Mouse (Mus musculus): ENCODE results near the gene Arl4d. TPM values are rescaled to one million over a fixed set of nuclear protein-coding genes. Genes with fewer than 3 reads are reported as not detected.

Arl4d gene
- polyA plus RNA-seq, 1 experiment = 10.2 TPM

DNA sequence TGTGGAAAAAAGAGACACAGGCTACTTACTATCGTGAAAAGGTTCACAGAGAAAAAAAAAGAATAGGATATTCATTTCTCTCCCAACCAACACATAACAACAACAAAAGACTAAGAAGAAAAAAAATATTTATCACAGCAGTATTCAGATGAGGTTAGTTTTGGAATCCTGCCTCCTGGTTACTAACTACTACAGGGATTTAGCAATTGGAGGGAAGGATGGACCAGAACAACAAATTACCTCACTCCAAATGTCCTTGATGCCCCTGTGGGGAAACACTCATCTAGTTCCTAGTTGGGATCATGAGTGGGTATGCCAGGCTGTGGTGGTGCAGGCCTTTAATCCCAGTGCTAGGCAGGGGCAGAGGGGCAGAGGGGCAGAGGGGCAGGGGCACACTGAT lies 34.2 kb downstream of the Arl4d start:
- TF ChIP-seq CTCF (IDR thresholded peaks at IDR 0.05; ENCODE audit: control insufficient read depth, insufficient read depth, insufficient replicate concordance, low read depth, low read length) (no peak), POLR2A (IDR thresholded peaks at IDR 0.05; ENCODE audit: control insufficient read depth, low read depth, low read length) (no peak)
- Histone ChIP-seq H3K36me3 (ENCODE audit: control insufficient read depth, insufficient read depth, low read length) (no peaks in the 10 kb centered on the region), H3K4me1 (ENCODE audit: control insufficient read depth, insufficient read depth, low read length) (peaks cover 6% of the 10 kb centered on the region; the same call in 1 of the 2 replicates), H3K27me3 (ENCODE audit: control insufficient read depth, insufficient read depth, low read length) (no peaks in the 10 kb centered on the region), H3K4me3 (ENCODE audit: control insufficient read depth, low read depth, low read length) (no peak overlapping the region), H3K27ac (ENCODE audit: control insufficient read depth, insufficient read depth, low read depth, low read length) (no peak overlapping the region)

- no peaks in the 10 kb centered on the region for H3K27me3 ChIP-seq (ENCODE audit: control insufficient read depth, insufficient read depth, low read length)
- peaks cover 6% of the 10 kb centered on the region; the same call in 1 of the 2 replicates for H3K4me1 ChIP-seq (ENCODE audit: control insufficient read depth, insufficient read depth, low read length)
- H3K4me3 ChIP-seq (ENCODE audit: control insufficient read depth, low read depth, low read length) = no peak overlapping the region
- TF ChIP-seq CTCF (IDR thresholded peaks at IDR 0.05; ENCODE audit: control insufficient read depth, insufficient read depth, insufficient replicate concordance, low read depth, low read length) = no peak
- no peak for TF ChIP-seq POLR2A (IDR thresholded peaks at IDR 0.05; ENCODE audit: control insufficient read depth, low read depth, low read length)
- peak overlapping the region; percentile 2 for H3K27ac ChIP-seq (ENCODE audit: control insufficient read depth, insufficient read depth, low read depth, low read length)
- no peaks in the 10 kb centered on the region for H3K36me3 ChIP-seq (ENCODE audit: control insufficient read depth, insufficient read depth, low read length)
These were observed 34.6 kb downstream of the Arl4d start for GRCm38 (mm10) chr11:101699991-101700390.

GRCm38 (mm10) chr11:101700446-101700845 lies 35.1 kb downstream of the Arl4d start:
- TF ChIP-seq POLR2A (IDR thresholded peaks at IDR 0.05; ENCODE audit: control insufficient read depth, low read depth, low read length) (no peak), CTCF (IDR thresholded peaks at IDR 0.05; ENCODE audit: control insufficient read depth, insufficient read depth, insufficient replicate concordance, low read depth, low read length) (no peak)
- peaks cover 6% of the 10 kb centered on the region; the same call in 1 of the 2 replicates for H3K4me1 ChIP-seq (ENCODE audit: control insufficient read depth, insufficient read depth, low read length)
- no peaks in the 10 kb centered on the region for H3K27me3 ChIP-seq (ENCODE audit: control insufficient read depth, insufficient read depth, low read length)
- no peaks in the 10 kb centered on the region for H3K36me3 ChIP-seq (ENCODE audit: control insufficient read depth, insufficient read depth, low read length)
- peak overlapping the region; percentile 59 for H3K27ac ChIP-seq (ENCODE audit: control insufficient read depth, insufficient read depth, low read depth, low read length)
- no peak overlapping the region for H3K4me3 ChIP-seq (ENCODE audit: control insufficient read depth, low read depth, low read length)

- Histone ChIP-seq H3K4me1 (ENCODE audit: control insufficient read depth, insufficient read depth, low read length) (peaks cover 2% of the 10 kb centered on the region; the same call in 1 of the 2 replicates), H3K4me3 (ENCODE audit: control insufficient read depth, low read depth, low read length) (no peak overlapping the region), H3K27me3 (ENCODE audit: control insufficient read depth, insufficient read depth, low read length) (no peaks in the 10 kb centered on the region), H3K36me3 (ENCODE audit: control insufficient read depth, insufficient read depth, low read length) (no peaks in the 10 kb centered on the region), H3K27ac (ENCODE audit: control insufficient read depth, insufficient read depth, low read depth, low read length) (no peak overlapping the region)
- TF ChIP-seq POLR2A (IDR thresholded peaks at IDR 0.05; ENCODE audit: control insufficient read depth, low read depth, low read length) (no peak), CTCF (IDR thresholded peaks at IDR 0.05; ENCODE audit: control insufficient read depth, insufficient read depth, insufficient replicate concordance, low read depth, low read length) (no peak)
These were observed 38.7 kb downstream of the Arl4d start for GRCm38 (mm10) chr11:101704081-101704480.

DNA sequence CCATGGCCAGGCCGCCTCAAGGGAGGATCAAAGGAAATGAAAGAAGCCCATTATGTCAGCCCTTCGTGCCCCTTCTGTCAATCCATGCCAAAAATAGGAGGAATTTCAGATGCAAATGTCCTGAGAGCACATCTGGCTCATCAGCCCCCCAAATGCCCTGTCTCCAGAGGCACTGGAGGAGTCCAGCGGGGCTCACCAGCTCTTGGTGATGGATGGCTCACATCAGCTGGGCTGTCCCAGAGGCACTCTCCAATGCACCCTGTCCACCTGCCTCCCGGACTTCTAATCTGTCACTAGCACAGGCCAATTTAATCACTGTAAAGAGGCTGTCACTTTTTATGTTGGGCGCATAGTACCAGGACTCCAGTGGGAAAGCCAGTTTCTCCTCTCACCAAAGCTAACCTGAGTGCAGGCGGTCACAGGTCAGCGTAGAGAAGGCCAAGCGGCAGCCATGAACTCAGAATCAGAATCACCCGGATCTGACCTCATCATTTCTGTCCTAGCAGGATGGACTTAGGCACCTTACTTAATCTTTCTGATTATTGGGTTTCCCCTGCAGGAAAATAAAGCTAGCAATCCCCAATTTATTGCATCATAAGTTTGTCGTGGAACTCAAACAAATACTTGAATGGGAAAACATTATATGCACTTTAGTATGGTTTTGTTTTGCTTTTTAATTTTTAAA lies 41.6 kb downstream of the Arl4d start:
- H3K36me3 ChIP-seq (ENCODE audit: control insufficient read depth, insufficient read depth, low read length) = no peaks in the 10 kb centered on the region
- no peaks in the 10 kb centered on the region for H3K4me1 ChIP-seq (ENCODE audit: control insufficient read depth, insufficient read depth, low read length)
- no peak for TF ChIP-seq CTCF (IDR thresholded peaks at IDR 0.05; ENCODE audit: control insufficient read depth, insufficient read depth, insufficient replicate concordance, low read depth, low read length)
- no peak for TF ChIP-seq POLR2A (IDR thresholded peaks at IDR 0.05; ENCODE audit: control insufficient read depth, low read depth, low read length)
- H3K4me3 ChIP-seq (ENCODE audit: control insufficient read depth, low read depth, low read length) = no peak overlapping the region
- no peaks in the 10 kb centered on the region for H3K27me3 ChIP-seq (ENCODE audit: control insufficient read depth, insufficient read depth, low read length)
- H3K27ac ChIP-seq (ENCODE audit: control insufficient read depth, insufficient read depth, low read depth, low read length) = no peak overlapping the region

GRCm38 (mm10) chr11:101708482-101708881 lies 43.1 kb downstream of the Arl4d start:
- H3K27me3 ChIP-seq (ENCODE audit: control insufficient read depth, insufficient read depth, low read length) = no peaks in the 10 kb centered on the region
- no peaks in the 10 kb centered on the region for H3K36me3 ChIP-seq (ENCODE audit: control insufficient read depth, insufficient read depth, low read length)
- no peaks in the 10 kb centered on the region for H3K4me1 ChIP-seq (ENCODE audit: control insufficient read depth, insufficient read depth, low read length)
- H3K27ac ChIP-seq (ENCODE audit: control insufficient read depth, insufficient read depth, low read depth, low read length) = no peak overlapping the region
- no peak overlapping the region for H3K4me3 ChIP-seq (ENCODE audit: control insufficient read depth, low read depth, low read length)
- no peak for TF ChIP-seq POLR2A (IDR thresholded peaks at IDR 0.05; ENCODE audit: control insufficient read depth, low read depth, low read length)
- no peak for TF ChIP-seq CTCF (IDR thresholded peaks at IDR 0.05; ENCODE audit: control insufficient read depth, insufficient read depth, insufficient replicate concordance, low read depth, low read length)

GRCm38 (mm10) chr11:101712811-101713210 lies 47.5 kb downstream of the Arl4d start:
- Histone ChIP-seq H3K4me3 (ENCODE audit: control insufficient read depth, low read depth, low read length) (no peak overlapping the region), H3K36me3 (ENCODE audit: control insufficient read depth, insufficient read depth, low read length) (no peaks in the 10 kb centered on the region), H3K27me3 (ENCODE audit: control insufficient read depth, insufficient read depth, low read length) (no peaks in the 10 kb centered on the region), H3K4me1 (ENCODE audit: control insufficient read depth, insufficient read depth, low read length) (no peaks in the 10 kb centered on the region), H3K27ac (ENCODE audit: control insufficient read depth, insufficient read depth, low read depth, low read length) (no peak overlapping the region)
- TF ChIP-seq POLR2A (IDR thresholded peaks at IDR 0.05; ENCODE audit: control insufficient read depth, low read depth, low read length) = no peak
- TF ChIP-seq CTCF (IDR thresholded peaks at IDR 0.05; ENCODE audit: control insufficient read depth, insufficient read depth, insufficient replicate concordance, low read depth, low read length) = no peak
